Mouse (Mus musculus) C2C12 (cell line): ENCODE results near the gene Fam50b.

Experiments used
- CEBPB ChIP-seq: IDR thresholded peaks from one replicate; pipeline ENCODE4 v1.6.1; 2011; ENCODE audit warnings: low read depth, mild to moderate bottlenecking, control low read depth, moderate library complexity
- CTCF ChIP-seq: IDR thresholded peaks from one replicate; pipeline ENCODE4 v1.5.1; 2011; ENCODE audit not compliant: control insufficient read depth, insufficient read depth, insufficient read length

DNA sequence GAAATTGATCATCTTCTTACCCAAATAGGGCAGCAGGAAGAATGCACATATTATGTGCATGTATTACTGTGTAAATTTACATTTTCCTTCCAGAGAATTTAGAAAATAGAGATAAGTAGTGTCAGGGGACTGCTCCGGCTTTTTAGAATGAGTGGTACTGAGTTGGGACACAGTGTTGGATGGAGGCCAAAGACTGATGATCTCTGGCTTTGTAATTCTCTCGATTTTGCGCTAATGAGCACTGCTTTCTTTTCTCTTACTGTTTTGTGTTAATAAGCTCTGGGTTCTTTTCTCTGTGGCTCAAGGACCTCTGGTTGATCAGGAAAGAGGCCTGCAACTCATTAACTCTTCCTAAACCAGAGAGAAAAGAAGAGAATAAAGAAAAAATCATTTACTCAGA, 42.1 kb downstream of the Fam50b start:
- TF ChIP-seq CEBPB (no peak), CTCF (no peak)
